8 mouse cellular contexts compared by ENCODE assay signal in the genomic region with DNA sequence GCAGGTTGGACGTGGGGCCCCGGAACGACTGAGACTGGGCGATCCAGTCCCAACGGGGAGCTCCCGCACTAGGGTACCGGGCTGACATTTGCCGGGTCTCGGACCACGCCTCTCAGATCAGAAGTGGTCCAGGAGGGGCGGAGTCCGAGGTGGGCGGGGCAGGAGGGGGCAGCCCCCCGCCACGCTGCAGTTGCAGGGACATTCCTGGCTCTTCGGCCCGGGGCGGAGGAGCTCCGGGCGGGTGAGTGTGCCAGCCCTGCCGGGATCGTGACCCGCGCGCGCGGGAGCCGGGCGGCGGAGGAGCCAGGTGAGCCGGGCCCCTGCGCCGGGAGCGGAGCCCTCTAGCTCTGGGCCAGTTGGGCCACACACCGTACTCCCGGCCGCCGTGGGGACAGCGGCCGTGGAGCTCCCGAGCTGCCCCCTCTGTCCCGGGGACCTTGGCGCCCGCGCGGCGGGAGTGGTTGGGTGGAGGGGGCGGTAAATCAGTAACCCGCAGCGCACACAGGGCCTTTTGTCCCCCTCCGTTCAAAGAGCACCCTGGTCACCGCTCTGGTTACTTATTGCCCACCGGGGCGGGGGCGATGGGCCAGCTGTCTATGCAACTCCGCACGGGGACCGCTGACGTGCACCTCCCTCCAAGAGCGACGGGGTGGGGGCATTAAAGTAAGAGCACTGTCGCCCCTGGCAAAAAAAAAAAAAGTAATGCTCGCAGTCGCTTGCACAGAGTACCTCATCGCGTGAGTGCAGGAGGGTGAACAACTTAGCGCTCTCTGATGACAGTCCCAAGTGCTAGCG. TPM values are rescaled to one million over a fixed set of nuclear protein-coding genes. Genes with fewer than 3 reads are reported as not detected.
DNase-seq lines count a peak whose midpoint lies in the region; ATAC-seq and TF ChIP-seq lines count a peak whose summit lies in the region.

A gene (plus strand): TSS at position 20 of the 795 bp plus-strand sequence.

- H3K36me3 ChIP-seq in thymus, adult 2 months (ENCODE audit: control insufficient read depth, insufficient read depth, low read length), result no peaks in the 10 kb centered on the region
- no peaks in the 10 kb centered on the region for H3K36me3 ChIP-seq in forebrain, embryonic 11.5 days (ENCODE audit: control insufficient read depth, insufficient read depth, low read length)
- no peaks in the 10 kb centered on the region for H3K36me3 ChIP-seq in intestine, embryonic 14.5 days (ENCODE audit: control insufficient read depth, insufficient read depth, low read length)
- no peaks in the 10 kb centered on the region for H3K36me3 ChIP-seq in liver, embryonic 15.5 days (replicated peaks)

- TF ChIP-seq CTCF in thymus, adult 2 months (IDR thresholded peaks at IDR 0.05; ENCODE audit: borderline replicate concordance, control insufficient read depth, extremely low read depth, insufficient read depth, low read length, poor library complexity), result no peak

- peak; percentile 46; the same call in 1 of the 2 replicates for ATAC-seq in forebrain, embryonic 11.5 days (replicated peaks; ENCODE audit: low FRiP score)
- ATAC-seq in intestine, embryonic 14.5 days (replicated peaks; ENCODE audit: low FRiP score, low TSS enrichment, low read depth), result peak; percentile 89
- ATAC-seq in liver, embryonic 15.5 days (ENCODE audit: insufficient read depth), result peak; percentile 82

- H3K4me2 ChIP-seq in forebrain, embryonic 11.5 days (ENCODE audit: low read depth, low read length, severe bottlenecking), result peak within 1 kb of the TSS; percentile 99
- H3K4me2 ChIP-seq in intestine, embryonic 14.5 days (ENCODE audit: low read length), result peak within 1 kb of the TSS; percentile 88
- peak within 1 kb of the TSS; percentile 49 for H3K4me2 ChIP-seq in liver, embryonic 15.5 days

- H3K4me1 ChIP-seq in thymus, adult 2 months (replicated peaks; ENCODE audit: control insufficient read depth, insufficient read depth, low read length), result peaks cover 4% of the 10 kb centered on the region
- peaks cover 8% of the 10 kb centered on the region; the same call in 1 of the 2 replicates for H3K4me1 ChIP-seq in forebrain, embryonic 11.5 days (replicated peaks; ENCODE audit: control insufficient read depth, insufficient read depth, low read length)
- 0 out of 2 replicates have a peak, but pooled peaks cover 4% of the 10 kb centered on the region for H3K4me1 ChIP-seq in intestine, embryonic 14.5 days (replicated peaks; ENCODE audit: control insufficient read depth, insufficient read depth, low read length)
- 0 out of 2 replicates have a peak, but pooled peaks cover 4% of the 10 kb centered on the region for H3K4me1 ChIP-seq in liver, embryonic 15.5 days (replicated peaks)

- no peak for TF ChIP-seq POLR2A in thymus, adult 2 months (IDR thresholded peaks at IDR 0.05; ENCODE audit: control insufficient read depth, extremely low read depth, insufficient read depth, low read length, poor library complexity)

- WGBS in thymus, adult 2 months, result 4% methylated on average over 68 of the region's 68 CpGs
- under 1% methylated on average over 68 of the region's 68 CpGs for whole genome bisulfite sequencing in forebrain, embryonic 11.5 days
- 4% methylated on average over 68 of the region's 68 CpGs for WGBS in intestine, embryonic 14.5 days
- 3% methylated on average over 65 of the region's 68 CpGs for WGBS in liver, embryonic 15.5 days (ENCODE audit: insufficient replicate concordance)

- no peaks in the 10 kb centered on the region for H3K9me3 ChIP-seq in forebrain, embryonic 11.5 days (ENCODE audit: control insufficient read depth, low read length)
- no peaks in the 10 kb centered on the region for H3K9me3 ChIP-seq in intestine, embryonic 14.5 days (ENCODE audit: control insufficient read depth, low read length)
- no peaks in the 10 kb centered on the region for H3K9me3 ChIP-seq in liver, embryonic 15.5 days (replicated peaks)

- H3K27me3 ChIP-seq in thymus, adult 2 months (ENCODE audit: control insufficient read depth, insufficient read depth, low read length), result peaks cover 8% of the 10 kb centered on the region; the same call in 1 of the 2 replicates
- peaks cover 17% of the 10 kb centered on the region for H3K27me3 ChIP-seq in forebrain, embryonic 11.5 days (ENCODE audit: control insufficient read depth, insufficient read depth, low read length)
- peaks cover 18% of the 10 kb centered on the region for H3K27me3 ChIP-seq in intestine, embryonic 14.5 days (replicated peaks; ENCODE audit: control insufficient read depth, insufficient read depth, low read length)
- H3K27me3 ChIP-seq in liver, embryonic 15.5 days, result peaks cover 67% of the 10 kb centered on the region

- no peak for DNase-seq in thymus, adult 2 months
- DNase-seq in thymus, postnatal 0 days (ENCODE audit: low spot score), result no peak
- DNase-seq in forebrain, embryonic 11.5 days (ENCODE audit: low spot score), result peak; percentile 77
- DNase-seq in intestine, embryonic 14.5 days (ENCODE audit: low spot score), result peak; percentile 88
- peak; percentile 68 for DNase-seq in retina, postnatal 1 day
- DNase-seq in layer of hippocampus, adult 8-10 months (ENCODE audit: low spot score in 2 of 2), result no peak
- DNase-seq in cerebellum, adult 8-10 months, result no peak

- 0 out of 2 replicates have a peak within 1 kb of the TSS, but pooled peaks have one; percentile 3 for H3K4me3 ChIP-seq in thymus, adult 2 months (ENCODE audit: control insufficient read depth, insufficient read depth, low read length)
- H3K4me3 ChIP-seq in forebrain, embryonic 11.5 days (ENCODE audit: low read depth, low read length), result peak within 1 kb of the TSS; percentile 49
- peak within 1 kb of the TSS; percentile 49 for H3K4me3 ChIP-seq in intestine, embryonic 14.5 days (ENCODE audit: low read depth, low read length)
- peak within 1 kb of the TSS; percentile 51 for H3K4me3 ChIP-seq in liver, embryonic 15.5 days (replicated peaks)

- H3K27ac ChIP-seq in thymus, adult 2 months (ENCODE audit: control insufficient read depth, insufficient read depth, low read length), result no peak within 1 kb of the TSS
- no peak within 1 kb of the TSS for H3K27ac ChIP-seq in forebrain, embryonic 11.5 days (ENCODE audit: low read depth, low read length)
- peak within 1 kb of the TSS; percentile 89 for H3K27ac ChIP-seq in intestine, embryonic 14.5 days (ENCODE audit: low read depth)
- H3K27ac ChIP-seq in liver, embryonic 15.5 days (replicated peaks), result peak within 1 kb of the TSS; percentile 84

- H3K9ac ChIP-seq in forebrain, embryonic 11.5 days (ENCODE audit: low read length), result peak within 1 kb of the TSS; percentile 57
- peak within 1 kb of the TSS; percentile 64 for H3K9ac ChIP-seq in intestine, embryonic 14.5 days (ENCODE audit: low read length)
- no peak within 1 kb of the TSS for H3K9ac ChIP-seq in liver, embryonic 15.5 days

RNA-seq across cellular contexts. Expression of the gene that starts here (rescaled TPM):
- 0.50 and 0.63 TPM in 2 replicates for polyA plus RNA-seq in thymus, adult 2 months (2012; rRNA removed)
- polyA plus RNA-seq in thymus, postnatal 0 days (2015; fragmentation: Nextera tagmentation; extraction: Ambion mirVana), result 0.06 TPM in 1 of 2 replicates, not detected in the other
- polyA plus RNA-seq in forebrain, embryonic 11.5 days (2014; fragmentation: Nextera tagmentation; extraction: Ambion mirVana), result 0.23 and 0.27 TPM in 2 replicates
- 19.5 and 22.5 TPM in 2 replicates for polyA plus RNA-seq in intestine, embryonic 14.5 days (2014; fragmentation: Nextera tagmentation; extraction: Ambion mirVana)
- polyA plus RNA-seq in liver, embryonic 15.5 days (2015; fragmentation: Nextera tagmentation; extraction: Ambion mirVana), result 5.8 and 6.8 TPM in 2 replicates
- 1 to 10 TPM in 1 of 4 experiments, under 1 TPM in 3; 0.37 to 1.2 (median 0.59) TPM for total RNA-seq in layer of hippocampus, adult 8-10 months (2022)

Comparison
In these comparisons a context has a peak if more than half of its experiments do, and no peak if none do; other contexts are left out.
1. Peak in DNase-seq, ATAC-seq, H3K4me3 ChIP-seq, H3K9ac ChIP-seq and H3K4me2 ChIP-seq in forebrain, embryonic 11.5 days; RNA of the gene not detected or under 1 TPM.
2. DNase-seq: peak in intestine, embryonic 14.5 days (single experiment) and retina, postnatal 1 day (single experiment); none in thymus, adult 2 months (single experiment), thymus, postnatal 0 days (single experiment), layer of hippocampus, adult 8-10 months (0 of 2) and cerebellum, adult 8-10 months (single experiment).
3. H3K27ac ChIP-seq: peak in intestine, embryonic 14.5 days (single experiment) and liver, embryonic 15.5 days (single experiment); none in thymus, adult 2 months (single experiment) and forebrain, embryonic 11.5 days (single experiment).
4. H3K4me2 ChIP-seq: peak in every context shown above with its lines; median percentile 99 in forebrain, embryonic 11.5 days; 88 in intestine, embryonic 14.5 days; 49 in liver, embryonic 15.5 days.
5. Peak in every context shown above with its lines, with median percentiles within 50 percentile points of each other: H3K4me3 ChIP-seq and ATAC-seq.